Mouse (Mus musculus): ENCODE results near the gene Eml5. TPM values are rescaled to one million over a fixed set of nuclear protein-coding genes. Genes with fewer than 3 reads are reported as not detected.

Eml5 gene
- polyA plus RNA-seq, 1 experiment from 2014 or later = 4.4 TPM

DNA sequence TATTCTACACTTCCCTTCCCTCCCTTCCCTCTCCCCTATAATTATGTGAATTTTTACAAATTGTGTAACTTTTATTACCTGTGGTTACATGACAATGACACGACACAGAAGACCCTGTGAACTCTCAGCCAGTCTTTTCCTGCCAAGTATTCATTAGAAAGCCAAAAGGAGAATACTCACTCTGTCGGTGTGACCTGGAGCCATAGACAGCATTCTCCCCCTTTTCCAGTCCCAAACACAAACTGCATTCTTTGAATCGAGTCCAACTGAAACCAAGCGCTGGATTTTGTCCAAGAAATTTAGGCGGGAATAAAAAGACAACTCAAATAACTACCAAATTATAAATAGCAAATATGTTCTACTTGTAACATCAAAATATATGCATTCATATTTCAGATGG lies 19.5 kb downstream of the Eml5 start:
- WGBS = 37% methylated on average over 5 of the region's 5 CpGs
- Histone ChIP-seq H3K4me3 (no peak overlapping the region), H3K9me3 (no peaks in the 10 kb centered on the region), H3K27me3 (replicated peaks) (no peaks in the 10 kb centered on the region), H3K36me3 (no peaks in the 10 kb centered on the region), H3K27ac (replicated peaks) (no peak overlapping the region), H3K9ac (no peak overlapping the region), H3K4me2 (no peak overlapping the region; the same call in 1 of the 2 replicates), H3K4me1 (peaks cover under 1% of the 10 kb centered on the region; the same call in 1 of the 2 replicates)
- ATAC-seq (ENCODE audit: extremely low read depth, insufficient number of reproducible peaks, low FRiP score, low TSS enrichment) = no peak

- no peak for ATAC-seq (ENCODE audit: extremely low read depth, insufficient number of reproducible peaks, low FRiP score, low TSS enrichment)
- Histone ChIP-seq H3K36me3 (no peaks in the 10 kb centered on the region), H3K9ac (no peak overlapping the region), H3K4me2 (no peak overlapping the region), H3K9me3 (no peaks in the 10 kb centered on the region), H3K4me1 (peaks cover 9% of the 10 kb centered on the region), H3K27me3 (replicated peaks) (no peaks in the 10 kb centered on the region), H3K27ac (replicated peaks) (no peak overlapping the region), H3K4me3 (no peak overlapping the region)
- 73% methylated on average over 1 of the region's 1 CpGs for WGBS
Measured at GRCm38 (mm10) chr12:98878693-98879092, 22.6 kb downstream of the Eml5 start.

- no peak for ATAC-seq (ENCODE audit: extremely low read depth, insufficient number of reproducible peaks, low FRiP score, low TSS enrichment)
- Histone ChIP-seq H3K4me2 (no peak overlapping the region), H3K9me3 (no peaks in the 10 kb centered on the region), H3K36me3 (no peaks in the 10 kb centered on the region), H3K4me3 (no peak overlapping the region), H3K27me3 (replicated peaks) (no peaks in the 10 kb centered on the region), H3K4me1 (peaks cover 9% of the 10 kb centered on the region), H3K27ac (replicated peaks) (no peak overlapping the region), H3K9ac (no peak overlapping the region)
- 53% methylated on average over 2 of the region's 2 CpGs for WGBS
Measured at GRCm38 (mm10) chr12:98875216-98875615, 26.1 kb downstream of the Eml5 start.

- Histone ChIP-seq H3K27me3 (replicated peaks) (no peaks in the 10 kb centered on the region), H3K36me3 (no peaks in the 10 kb centered on the region), H3K27ac (replicated peaks) (no peak overlapping the region), H3K4me1 (peaks cover 9% of the 10 kb centered on the region), H3K9me3 (no peaks in the 10 kb centered on the region), H3K4me2 (no peak overlapping the region), H3K9ac (no peak overlapping the region), H3K4me3 (no peak overlapping the region)
- 89% methylated on average over 10 of the region's 10 CpGs for WGBS
- ATAC-seq (ENCODE audit: extremely low read depth, insufficient number of reproducible peaks, low FRiP score, low TSS enrichment) = no peak
Measured at GRCm38 (mm10) chr12:98872836-98873235, 28.4 kb downstream of the Eml5 start.

GRCm38 (mm10) chr12:98863436-98863835 lies 37.8 kb downstream of the Eml5 start:
- H3K4me2 ChIP-seq = no peak overlapping the region
- no peak overlapping the region for H3K27ac ChIP-seq (replicated peaks)
- no peaks in the 10 kb centered on the region for H3K4me1 ChIP-seq
- ATAC-seq (ENCODE audit: extremely low read depth, insufficient number of reproducible peaks, low FRiP score, low TSS enrichment) = no peak
- H3K9me3 ChIP-seq = no peaks in the 10 kb centered on the region
- 75% methylated on average over 4 of the region's 4 CpGs for WGBS
- H3K4me3 ChIP-seq = no peak overlapping the region
- H3K27me3 ChIP-seq (replicated peaks) = no peaks in the 10 kb centered on the region
- no peak overlapping the region for H3K9ac ChIP-seq
- peaks cover 19% of the 10 kb centered on the region for H3K36me3 ChIP-seq

DNA sequence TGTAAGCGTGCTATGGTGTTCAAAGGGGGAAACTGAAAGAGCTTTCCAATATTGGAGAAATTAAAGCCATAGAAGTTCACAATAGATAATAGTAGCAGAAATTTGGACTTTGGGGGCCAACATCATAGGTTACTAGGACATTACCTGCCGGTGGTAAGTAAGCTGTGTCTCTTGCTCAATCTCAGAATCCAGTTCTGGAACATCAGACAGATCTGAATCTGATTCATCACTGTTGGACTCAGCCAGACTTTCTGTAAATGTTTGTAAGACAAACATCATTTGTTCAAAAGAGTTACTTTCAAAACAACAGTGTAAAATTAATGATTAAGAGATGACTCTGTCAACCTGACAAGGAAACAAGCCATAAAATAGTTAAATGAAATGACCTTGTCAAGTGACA lies 41.0 kb downstream of the Eml5 start:
- ATAC-seq (ENCODE audit: extremely low read depth, insufficient number of reproducible peaks, low FRiP score, low TSS enrichment) = no peak

DNA sequence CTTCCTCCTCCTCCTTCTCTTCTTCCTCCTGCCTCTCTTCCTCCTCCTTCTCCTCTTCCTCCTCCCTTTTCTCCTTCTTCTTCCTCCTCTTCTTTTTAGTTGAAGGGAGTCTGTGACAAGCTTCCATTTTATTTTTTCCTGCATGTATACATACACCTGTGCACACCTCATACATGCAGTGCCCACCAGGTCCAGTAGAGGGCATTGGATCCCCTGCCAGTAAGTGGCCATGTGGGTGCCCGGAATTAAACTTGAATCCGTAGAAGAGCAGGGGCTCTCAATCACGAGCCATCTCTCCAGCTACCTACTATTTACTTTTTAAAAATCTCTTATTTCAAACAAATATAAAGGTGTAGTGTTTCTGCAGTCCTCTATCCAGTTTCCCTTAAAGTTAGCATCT lies 50.5 kb downstream of the Eml5 start:
- Histone ChIP-seq H3K4me3 (no peak overlapping the region), H3K9ac (no peak overlapping the region), H3K27me3 (replicated peaks) (no peaks in the 10 kb centered on the region), H3K27ac (replicated peaks) (no peak overlapping the region), H3K36me3 (no peaks in the 10 kb centered on the region), H3K4me1 (peaks cover 6% of the 10 kb centered on the region; the same call in 1 of the 2 replicates), H3K9me3 (no peaks in the 10 kb centered on the region), H3K4me2 (no peak overlapping the region)
- ATAC-seq (ENCODE audit: extremely low read depth, insufficient number of reproducible peaks, low FRiP score, low TSS enrichment) = no peak
- 23% methylated on average over 3 of the region's 3 CpGs for WGBS

More for the DNA sequence above, 41.0 kb downstream of the Eml5 start:
- Histone ChIP-seq H3K36me3 (peaks cover 22% of the 10 kb centered on the region), H3K4me2 (no peak overlapping the region), H3K27ac (replicated peaks) (no peak overlapping the region), H3K4me1 (no peaks in the 10 kb centered on the region), H3K9me3 (no peaks in the 10 kb centered on the region), H3K4me3 (no peak overlapping the region), H3K27me3 (replicated peaks) (no peaks in the 10 kb centered on the region), H3K9ac (no peak overlapping the region)
- WGBS = 73% methylated on average over 2 of the region's 2 CpGs

- Histone ChIP-seq H3K27me3 (replicated peaks) (no peaks in the 10 kb centered on the region), H3K4me3 (no peak overlapping the region), H3K9me3 (no peaks in the 10 kb centered on the region), H3K4me2 (no peak overlapping the region), H3K36me3 (peaks cover 7% of the 10 kb centered on the region; the same call in 1 of the 2 replicates), H3K4me1 (no peaks in the 10 kb centered on the region), H3K27ac (replicated peaks) (no peak overlapping the region), H3K9ac (no peak overlapping the region)
- no peak for ATAC-seq (ENCODE audit: extremely low read depth, insufficient number of reproducible peaks, low FRiP score, low TSS enrichment)
- 81% methylated on average over 3 of the region's 3 CpGs for WGBS
Measured at GRCm38 (mm10) chr12:98844774-98845173, 56.5 kb downstream of the Eml5 start.

DNA sequence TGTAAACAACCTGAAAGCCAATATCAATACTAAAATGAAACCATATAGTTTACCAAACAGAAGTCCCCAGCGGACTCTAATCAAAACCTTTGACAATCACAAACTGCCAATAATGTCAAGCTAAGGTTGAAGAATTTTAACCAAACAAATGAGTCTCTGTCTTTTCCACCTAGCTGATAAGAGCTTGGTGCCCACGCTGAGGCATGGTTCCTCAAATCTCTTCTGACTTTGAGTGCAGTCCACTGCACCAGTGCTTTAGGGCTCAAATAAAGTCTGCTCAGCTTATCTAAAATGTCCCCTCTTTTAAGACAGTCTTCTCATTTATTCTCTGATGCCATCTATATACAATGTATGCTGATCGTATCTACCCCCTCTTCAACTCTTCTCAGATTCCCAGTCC lies 61.1 kb downstream of the Eml5 start:
- Histone ChIP-seq H3K4me2 (no peak overlapping the region), H3K4me1 (no peaks in the 10 kb centered on the region), H3K4me3 (no peak overlapping the region), H3K9ac (no peak overlapping the region), H3K9me3 (no peaks in the 10 kb centered on the region), H3K27me3 (replicated peaks) (no peaks in the 10 kb centered on the region), H3K27ac (replicated peaks) (no peak overlapping the region), H3K36me3 (peaks cover 7% of the 10 kb centered on the region; the same call in 1 of the 2 replicates)
- WGBS = 76% methylated on average over 3 of the region's 3 CpGs
- no peak for ATAC-seq (ENCODE audit: extremely low read depth, insufficient number of reproducible peaks, low FRiP score, low TSS enrichment)

DNA sequence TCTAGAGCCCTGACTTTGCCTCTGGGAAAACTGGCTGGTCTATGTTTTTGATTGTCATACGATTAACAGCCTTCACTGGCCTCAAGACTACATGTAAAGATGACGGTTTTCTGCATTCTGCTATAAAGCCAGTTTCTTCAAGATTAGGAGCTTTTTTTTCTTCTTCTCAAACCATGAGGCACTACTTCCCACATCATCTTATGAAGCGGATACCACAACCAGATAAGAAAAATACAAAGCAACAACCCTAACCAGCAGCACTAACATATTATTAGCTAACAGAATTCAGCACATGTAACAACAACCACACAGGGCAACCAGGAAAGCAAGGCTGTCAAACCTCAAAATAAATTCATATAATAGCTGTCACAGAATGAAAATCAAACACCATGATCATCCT lies 63.3 kb downstream of the Eml5 start:
- Histone ChIP-seq H3K4me2 (no peak overlapping the region), H3K4me1 (peaks cover 4% of the 10 kb centered on the region), H3K9ac (no peak overlapping the region), H3K4me3 (no peak overlapping the region), H3K9me3 (no peaks in the 10 kb centered on the region), H3K27me3 (replicated peaks) (no peaks in the 10 kb centered on the region), H3K36me3 (peaks cover 7% of the 10 kb centered on the region; the same call in 1 of the 2 replicates), H3K27ac (replicated peaks) (no peak overlapping the region)
- ATAC-seq (ENCODE audit: extremely low read depth, insufficient number of reproducible peaks, low FRiP score, low TSS enrichment) = no peak
- 78% methylated on average over 3 of the region's 3 CpGs for WGBS

GRCm38 (mm10) chr12:98835466-98835865 lies 65.8 kb downstream of the Eml5 start:
- H3K9me3 ChIP-seq = no peaks in the 10 kb centered on the region
- no peak overlapping the region for H3K4me2 ChIP-seq
- WGBS = 70% methylated on average over 2 of the region's 2 CpGs
- no peak overlapping the region for H3K4me3 ChIP-seq
- no peak overlapping the region for H3K27ac ChIP-seq (replicated peaks)
- peaks cover 18% of the 10 kb centered on the region for H3K4me1 ChIP-seq
- H3K36me3 ChIP-seq = peaks cover 3% of the 10 kb centered on the region; the same call in 1 of the 2 replicates
- no peak overlapping the region for H3K9ac ChIP-seq
- ATAC-seq (ENCODE audit: extremely low read depth, insufficient number of reproducible peaks, low FRiP score, low TSS enrichment) = no peak
- H3K27me3 ChIP-seq (replicated peaks) = no peaks in the 10 kb centered on the region

GRCm38 (mm10) chr12:98834879-98835278 lies 66.4 kb downstream of the Eml5 start:
- H3K4me1 ChIP-seq = peaks cover 18% of the 10 kb centered on the region
- no peaks in the 10 kb centered on the region for H3K27me3 ChIP-seq (replicated peaks)
- H3K4me2 ChIP-seq = no peak overlapping the region
- no peak overlapping the region for H3K9ac ChIP-seq
- 57% methylated on average over 2 of the region's 2 CpGs for WGBS
- no peak overlapping the region for H3K27ac ChIP-seq (replicated peaks)
- no peak overlapping the region for H3K4me3 ChIP-seq
- peaks cover 3% of the 10 kb centered on the region; the same call in 1 of the 2 replicates for H3K36me3 ChIP-seq
- no peak for ATAC-seq (ENCODE audit: extremely low read depth, insufficient number of reproducible peaks, low FRiP score, low TSS enrichment)
- no peaks in the 10 kb centered on the region for H3K9me3 ChIP-seq

Measured in heart, embryonic 13.5 days (tissue).